Mouse (Mus musculus) ovary, postnatal 10 days (tissue): ENCODE results near the gene Nim1k.
"Not testable (repeated sequence)": the region's sequence is repeated elsewhere in the genome, so short reads cannot be mapped to it uniquely, and the experiment has no call there.

Experiments used
- DNase-seq: peaks from one replicate; pipeline ENCODE4 v3.0.0; 2022; ENCODE audit warnings: low spot score

The Nim1k gene

DNA sequence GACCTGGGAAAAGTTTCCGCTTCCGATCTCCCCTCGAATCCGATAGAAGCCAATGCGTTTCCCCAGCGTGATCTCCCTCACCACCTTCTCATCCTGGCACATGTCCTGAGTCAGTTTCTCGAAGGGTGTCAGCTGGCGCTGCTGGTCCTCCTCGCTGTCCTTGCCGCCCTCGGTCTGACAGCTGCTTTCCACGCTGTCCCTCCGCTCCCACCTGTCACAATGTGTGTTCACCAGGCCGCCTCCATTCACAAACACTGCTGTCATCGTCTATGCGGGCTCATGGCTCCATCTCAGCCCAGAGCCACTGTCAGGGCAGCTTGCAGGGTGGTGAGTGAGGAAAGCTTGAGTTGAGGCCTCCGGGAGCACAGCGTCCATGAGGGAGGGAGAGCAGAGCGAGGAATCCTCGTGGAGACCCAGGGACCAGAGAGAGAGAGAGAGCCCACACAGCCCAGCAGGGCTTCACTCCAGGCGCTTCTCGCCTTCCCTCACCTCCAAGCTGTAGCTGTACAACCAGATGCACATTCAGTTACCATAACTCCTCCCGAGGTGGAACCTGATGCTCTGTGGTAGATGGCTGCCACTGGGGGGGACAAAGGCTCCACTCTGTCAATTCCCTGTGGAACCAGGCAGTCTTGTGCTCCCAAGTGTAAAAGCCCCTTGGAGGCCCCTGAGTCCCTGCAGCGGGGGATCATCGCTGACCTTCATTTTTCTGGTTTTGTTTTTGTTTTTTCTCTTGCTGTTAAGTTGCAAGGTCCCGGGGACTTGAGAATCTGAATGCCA is 27.9 kb downstream of the Nim1k start:
- no peak for DNase-seq

DNA sequence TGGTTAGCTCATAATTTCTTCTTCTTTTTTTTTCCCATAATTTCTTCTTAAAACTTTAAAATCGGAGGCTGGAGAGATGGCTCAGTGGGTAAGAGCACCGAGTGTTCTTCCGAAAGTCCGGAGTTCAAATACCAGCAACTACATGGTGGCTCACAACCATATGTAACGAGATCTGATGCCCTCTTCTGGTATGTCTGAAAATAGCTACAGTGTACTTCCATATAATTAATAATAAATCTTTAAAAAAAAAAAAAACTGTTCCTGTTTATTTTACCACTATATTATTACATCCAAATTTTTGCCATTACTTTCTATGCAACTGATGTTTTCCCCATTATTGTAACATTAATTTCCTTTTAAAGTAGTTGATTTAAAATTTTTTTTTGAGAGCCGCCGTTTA is 31.1 kb downstream of the Nim1k start:
- no peak for DNase-seq

DNA sequence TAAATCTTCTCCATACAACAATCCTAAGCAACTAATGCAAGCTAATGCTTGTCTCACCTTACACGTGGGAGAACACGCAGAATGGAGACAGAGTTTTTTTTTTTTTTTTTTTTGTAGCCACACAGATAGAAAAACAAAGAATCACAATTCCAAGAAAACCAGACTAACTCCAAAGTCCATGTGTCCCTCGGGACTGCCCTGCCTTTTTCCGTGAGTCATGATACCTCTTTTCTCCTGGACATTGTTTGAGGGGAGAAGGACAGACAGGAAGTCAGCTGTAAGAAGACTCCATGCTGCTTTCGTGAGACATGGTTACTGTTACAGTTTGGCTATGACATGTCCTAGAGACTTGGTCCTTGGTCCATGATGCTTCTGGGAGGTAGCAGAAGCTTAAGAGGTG is 32.3 kb downstream of the Nim1k start:
- no peak for DNase-seq

DNA sequence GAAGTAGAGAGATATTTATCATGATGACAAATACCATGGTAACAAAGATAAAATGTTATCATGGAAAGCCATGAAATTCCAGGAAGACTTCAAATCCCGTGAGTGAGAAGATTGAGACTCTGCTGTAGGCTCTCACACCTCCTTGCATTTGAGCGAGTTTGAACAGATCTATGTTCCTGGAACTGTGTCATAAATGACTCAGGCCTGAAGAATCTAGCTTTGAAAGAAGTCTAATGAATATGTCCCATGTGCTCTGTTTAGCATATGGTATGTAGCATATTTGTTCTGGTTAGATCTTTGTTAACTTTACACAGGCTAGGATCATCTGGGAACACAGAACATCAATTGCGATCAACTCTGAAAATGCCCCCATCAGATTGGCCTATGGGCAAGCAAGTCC is 33.2 kb downstream of the Nim1k start:
- DNase-seq: no peak

DNA sequence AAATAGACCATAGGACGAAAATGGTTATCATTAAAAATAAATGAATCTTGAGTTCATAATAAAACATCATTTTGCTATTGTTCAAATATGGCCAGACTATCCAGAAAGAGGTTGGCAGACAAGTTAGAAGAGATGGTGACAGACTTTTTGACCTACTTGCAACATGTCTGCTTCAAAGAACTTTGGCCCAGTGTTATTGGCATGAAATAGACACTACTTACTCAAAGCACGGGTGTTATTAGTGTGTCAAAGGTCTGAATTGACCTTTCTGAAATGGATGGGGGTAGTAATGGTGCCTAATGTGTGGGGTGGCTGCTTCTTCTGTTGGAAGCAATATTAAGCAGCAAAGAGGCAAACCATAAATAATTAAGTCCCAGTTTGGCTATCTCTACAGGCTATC is 39.6 kb downstream of the Nim1k start:
- DNase-seq: no peak

DNA sequence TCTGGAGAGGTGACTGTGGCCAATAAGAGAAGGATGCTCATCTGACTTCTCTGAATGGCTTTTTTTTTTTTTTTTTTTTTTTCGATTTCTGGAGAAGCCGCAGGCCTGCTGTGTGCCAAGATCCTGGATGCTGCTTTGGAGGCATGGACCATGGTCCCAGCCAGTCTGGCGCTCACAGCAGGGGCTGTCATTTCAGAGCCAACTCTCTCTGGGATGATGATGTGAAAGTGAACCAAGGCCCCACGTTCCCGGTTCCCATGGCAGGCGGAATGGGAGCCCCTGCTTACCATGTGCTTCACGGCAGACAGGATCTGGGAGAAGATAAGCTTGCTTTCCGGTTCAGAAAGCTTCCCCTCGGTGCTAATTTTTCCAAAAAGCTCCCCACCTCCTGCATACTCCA is 41.9 kb downstream of the Nim1k start:
- no peak for DNase-seq

DNA sequence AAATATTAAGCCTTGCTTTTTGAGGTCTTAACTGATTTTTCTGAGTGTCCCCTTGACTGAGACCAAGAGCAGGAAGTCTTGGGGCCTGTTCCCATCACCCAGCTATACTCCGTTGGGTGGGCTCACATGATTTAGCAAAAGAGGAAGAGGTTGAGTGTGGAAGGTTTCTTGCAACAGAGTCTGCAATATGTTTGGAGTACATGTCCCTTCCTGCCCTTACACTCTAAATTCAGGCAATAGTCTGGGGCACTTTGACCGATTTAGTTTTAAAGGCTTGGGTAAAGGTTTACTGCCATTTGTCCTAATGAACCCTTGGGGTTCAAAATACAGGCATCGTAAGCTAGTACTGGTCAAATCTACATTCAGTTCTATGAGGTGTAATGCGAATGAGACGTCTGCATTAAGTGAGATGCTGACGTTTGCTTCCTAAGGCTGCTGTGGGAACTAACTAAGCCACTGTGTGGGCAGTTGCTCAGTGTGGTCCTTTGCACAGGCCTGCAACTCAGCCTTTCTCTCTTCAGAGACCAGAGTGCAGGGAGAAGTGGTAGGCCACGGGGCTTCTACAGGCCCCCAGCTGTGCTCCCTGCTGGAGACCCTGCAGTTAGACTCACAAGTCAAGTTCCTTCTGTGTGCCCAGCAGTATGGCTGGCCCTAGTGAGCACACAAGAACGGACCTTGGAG is 42.4 kb downstream of the Nim1k start:
- no peak for DNase-seq

DNA sequence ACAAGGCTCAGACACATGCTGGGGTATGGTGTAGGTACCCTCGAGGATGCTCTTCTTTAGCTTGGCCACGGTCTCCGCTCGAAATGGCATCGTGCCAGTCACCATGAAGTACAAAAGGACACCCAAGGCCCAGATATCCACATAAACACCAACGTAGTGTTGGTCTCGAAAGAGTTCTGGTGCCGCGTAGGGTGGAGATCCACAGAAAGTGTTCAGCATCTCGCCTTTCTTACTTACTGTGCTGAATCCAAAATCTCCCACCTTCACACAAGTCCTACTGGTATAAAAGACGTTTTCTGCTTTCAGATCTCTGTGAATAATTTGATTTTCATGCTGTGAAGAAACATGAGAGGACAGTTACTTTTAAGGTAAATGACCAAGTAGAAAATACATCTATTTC is 43.2 kb downstream of the Nim1k start:
- DNase-seq: no peak

DNA sequence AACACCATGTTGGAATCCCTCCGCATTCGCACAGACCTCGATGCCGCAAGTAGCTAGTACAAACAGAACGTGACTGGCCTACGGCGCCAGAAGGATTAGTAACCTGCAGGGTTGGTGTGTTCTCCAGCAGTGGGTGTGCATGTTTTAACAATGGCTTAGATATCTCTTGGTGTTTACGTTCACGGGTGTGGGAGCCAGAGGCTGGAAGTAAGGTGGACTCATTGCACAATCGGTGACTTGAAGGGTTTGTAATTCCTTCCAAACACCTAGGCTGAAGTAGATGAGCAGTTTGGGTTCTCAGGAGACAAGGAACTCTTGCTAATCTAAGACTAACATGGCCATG is 45.4 kb downstream of the Nim1k start:
- no peak for DNase-seq

DNA sequence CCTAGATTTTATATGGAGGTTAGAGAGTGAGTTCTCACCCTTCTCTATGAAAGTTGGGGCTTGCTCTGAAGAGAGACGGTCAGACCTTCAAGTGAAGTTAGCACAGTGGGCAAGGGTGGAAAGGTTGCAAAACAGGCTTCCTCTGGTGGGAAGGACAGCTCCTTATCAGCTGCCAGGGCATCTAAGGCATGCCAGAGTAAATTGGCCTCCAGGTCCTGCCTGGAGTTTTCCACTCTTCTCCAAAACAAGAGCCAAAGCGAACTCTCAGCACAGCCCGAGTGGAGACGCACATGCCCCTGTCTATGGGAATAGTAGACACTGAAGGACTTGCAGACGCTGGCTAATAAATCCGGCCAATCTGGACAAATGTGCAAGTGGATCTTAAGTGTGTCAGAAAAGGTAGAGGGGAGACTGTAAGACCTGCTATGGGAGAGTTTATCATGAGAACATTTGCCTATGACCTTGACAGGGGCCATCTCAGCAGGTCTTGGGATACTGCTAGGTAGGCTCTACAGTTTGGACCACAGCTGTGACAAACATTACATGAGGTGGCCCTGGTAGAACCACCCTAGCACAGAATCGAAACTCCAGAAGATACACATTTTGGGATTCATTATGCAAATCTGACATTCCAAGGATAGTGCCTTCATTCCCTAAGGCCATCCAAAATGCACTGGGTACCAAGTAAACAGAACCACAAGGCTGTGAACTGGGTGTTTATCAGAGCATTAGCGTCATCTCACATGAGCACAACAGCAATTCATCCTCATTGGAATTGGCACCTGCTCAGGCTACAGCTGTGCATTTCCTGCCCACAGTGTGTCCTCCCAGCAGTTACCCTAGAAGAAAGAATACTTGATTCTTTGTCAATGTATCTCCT is 46.1 kb downstream of the Nim1k start:
- no peak for DNase-seq

DNA sequence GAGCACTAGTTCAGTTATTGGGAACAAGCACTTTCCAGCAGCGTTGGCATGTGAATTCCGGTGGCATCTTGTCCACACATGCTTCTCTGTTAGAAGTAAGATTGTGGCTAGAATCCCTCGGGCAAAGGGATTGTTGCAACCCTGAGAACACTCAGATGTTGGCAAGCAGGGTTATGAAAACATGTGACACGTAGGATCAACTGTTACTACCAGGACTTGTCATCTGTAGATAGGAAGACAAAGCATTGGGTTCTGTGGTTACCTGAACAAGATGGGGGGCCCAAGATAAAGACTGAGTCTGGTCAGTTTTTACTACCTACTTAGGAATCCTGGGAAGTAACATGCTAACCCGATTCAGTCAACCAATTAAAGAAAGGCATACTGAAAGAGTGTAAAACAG is 46.7 kb downstream of the Nim1k start:
- no peak for DNase-seq

DNA sequence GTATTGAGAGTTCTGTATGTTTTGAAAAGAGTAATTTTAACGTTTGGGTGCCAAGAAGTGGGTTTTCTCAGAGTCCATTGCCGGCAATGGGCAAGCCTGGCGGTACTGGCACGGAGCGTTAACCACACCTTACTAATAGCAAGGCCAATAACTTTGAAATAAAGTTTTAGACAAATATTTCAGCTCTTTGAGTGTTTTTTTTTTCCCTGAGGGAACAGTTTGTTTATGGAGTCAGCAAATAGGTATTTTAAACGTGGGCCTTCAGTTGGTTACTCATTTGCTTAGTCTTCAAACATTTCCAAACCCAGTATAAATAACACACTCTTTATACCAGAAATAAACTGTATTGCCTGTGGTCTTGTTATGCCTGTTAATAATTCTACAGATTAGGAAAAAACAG is 47.8 kb downstream of the Nim1k start:
- no peak for DNase-seq

DNA sequence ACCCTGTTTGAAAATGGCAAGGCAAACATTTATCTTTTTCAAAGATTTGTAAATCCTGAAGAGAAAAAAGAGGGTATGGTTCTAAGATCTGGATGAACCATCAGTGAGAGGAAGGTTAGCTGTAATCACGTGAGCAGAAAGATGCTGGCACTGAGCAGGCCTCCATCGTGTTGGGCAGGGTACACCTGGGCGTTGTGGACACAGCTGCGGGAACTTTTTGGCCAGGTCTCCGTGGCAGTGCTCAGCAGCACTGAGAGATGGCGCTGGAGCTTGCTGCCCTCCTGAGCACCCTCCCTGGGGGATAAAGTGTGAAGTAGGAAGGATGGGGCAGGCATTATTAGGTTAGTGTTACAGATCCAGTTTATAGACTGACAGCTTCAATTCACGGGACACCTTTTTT is 48.7 kb downstream of the Nim1k start:
- no peak for DNase-seq

DNA sequence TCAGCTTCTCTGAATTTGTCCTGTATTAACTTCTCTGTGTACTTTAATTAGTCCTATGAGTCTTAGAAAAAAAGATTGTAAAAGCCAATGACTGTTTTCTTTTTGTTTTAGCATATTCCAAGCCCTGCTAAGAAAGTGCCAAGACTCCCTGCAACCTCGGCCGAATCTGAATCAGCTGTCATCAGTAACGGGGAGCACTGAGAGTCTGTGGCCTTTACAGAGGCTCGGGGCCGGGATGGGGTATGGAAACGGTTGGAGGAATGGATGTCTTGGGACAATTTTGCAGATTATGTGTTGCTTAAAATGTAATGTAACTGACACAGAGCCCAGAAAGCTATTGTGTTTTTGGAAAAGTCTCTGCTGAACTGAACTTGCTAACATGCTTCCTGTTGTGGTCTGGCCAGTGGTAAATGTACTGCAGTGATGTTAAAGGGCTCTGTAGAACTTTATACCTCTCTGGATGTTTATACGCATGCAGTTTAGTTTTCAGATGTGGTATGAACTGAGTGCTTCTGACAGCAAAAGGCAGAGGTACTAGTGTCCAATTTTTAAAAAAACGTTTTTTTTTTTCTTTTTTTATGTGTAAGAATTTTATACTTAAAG is 49.3 kb downstream of the Nim1k start:
- not testable (repeated sequence) for DNase-seq

DNA sequence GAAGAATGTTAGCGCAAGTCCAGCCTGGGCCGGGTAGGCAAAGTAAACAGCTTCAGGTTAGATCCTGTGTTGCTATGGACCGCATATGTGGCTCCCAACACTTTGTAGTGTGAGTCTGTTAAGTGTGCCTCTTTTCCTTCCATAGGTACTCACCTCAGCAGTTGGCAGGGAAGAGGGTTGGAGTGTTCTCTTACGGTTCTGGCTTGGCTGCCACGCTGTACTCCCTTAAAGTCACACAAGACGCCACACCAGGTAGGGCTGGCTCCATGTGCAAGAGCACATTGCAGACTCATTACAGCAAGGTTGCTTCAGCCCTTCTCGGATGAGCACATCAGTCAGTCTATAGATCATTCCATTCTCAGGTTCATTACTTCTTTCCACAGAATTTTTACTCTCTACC is 51.4 kb downstream of the Nim1k start:
- no peak for DNase-seq

DNA sequence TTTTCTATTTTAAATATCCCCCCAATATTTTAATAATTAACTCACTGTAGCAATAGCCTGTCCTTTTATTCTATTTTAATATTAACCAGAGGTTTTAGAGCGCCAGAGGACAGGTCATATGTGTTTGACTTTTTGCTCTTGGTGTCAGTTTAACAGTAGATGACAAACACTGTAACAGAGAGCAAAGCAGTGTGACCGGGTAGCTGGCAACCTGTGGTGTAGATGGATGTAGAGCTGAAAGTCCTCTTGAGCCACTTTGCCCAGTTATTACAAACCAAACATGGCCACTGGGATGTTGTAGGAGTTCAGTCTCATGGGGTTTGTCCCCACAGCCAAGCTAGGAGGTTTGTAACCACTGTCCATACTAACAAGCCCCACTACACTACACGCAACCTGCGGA is 57.2 kb downstream of the Nim1k start:
- no peak for DNase-seq

DNA sequence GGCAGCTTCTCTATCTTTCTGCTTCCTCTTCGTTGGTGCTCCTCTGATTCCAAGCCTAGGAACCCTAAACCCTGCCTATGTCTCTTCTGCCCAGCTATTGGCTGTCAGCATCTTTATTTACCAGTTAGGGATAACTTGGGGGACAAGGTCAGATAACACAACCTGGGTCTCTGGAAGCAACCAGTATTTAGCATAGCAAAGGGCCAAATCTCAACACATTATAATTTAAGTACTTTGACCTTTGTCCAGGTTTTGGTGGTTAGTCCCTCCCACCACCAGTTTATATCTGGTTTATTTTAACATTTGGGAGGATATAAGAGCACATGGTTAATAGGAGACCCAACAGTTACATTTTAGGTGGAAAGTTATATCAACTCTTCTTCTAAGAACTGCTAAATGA is 59.2 kb downstream of the Nim1k start:
- DNase-seq: no peak

DNA sequence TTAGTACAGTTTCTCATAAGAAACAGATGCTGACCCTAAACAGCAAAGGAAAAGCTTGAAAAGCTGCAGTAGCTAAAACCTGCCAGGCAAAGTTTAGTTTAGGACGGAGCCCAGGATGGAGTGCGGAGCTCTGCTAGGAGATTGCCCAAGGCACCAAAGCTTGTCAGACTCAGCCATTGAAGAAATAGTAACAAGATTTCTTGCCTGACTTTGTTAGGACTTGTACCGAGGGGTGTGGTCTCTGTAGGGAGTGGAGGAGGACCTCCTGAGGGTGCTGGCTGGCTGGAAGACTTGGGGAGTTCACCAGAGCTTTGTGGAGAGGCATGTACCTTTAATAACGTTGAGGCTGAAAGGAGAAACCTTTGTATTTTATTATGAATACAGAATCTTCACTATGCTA is 60.0 kb downstream of the Nim1k start:
- DNase-seq: no peak

DNA sequence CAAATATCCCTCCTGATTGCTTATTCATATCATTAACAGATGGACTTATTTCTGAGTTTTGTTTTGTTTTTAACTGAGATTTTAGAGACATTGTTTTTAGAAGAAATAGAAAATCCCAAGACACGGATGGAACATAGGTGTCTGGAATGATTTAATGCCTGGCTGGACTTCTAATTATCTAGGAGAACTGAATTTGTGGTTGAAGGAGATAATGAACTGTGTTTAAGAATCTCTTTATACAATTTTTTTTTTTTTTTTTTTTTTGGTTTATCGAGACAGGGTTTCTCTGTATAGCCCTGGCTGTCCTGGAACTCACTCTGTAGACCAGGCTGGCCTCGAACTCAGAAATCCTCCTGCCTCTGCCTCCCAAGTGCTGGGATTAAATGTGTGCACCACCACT is 63.7 kb downstream of the Nim1k start:
- DNase-seq: not testable (repeated sequence)

DNA sequence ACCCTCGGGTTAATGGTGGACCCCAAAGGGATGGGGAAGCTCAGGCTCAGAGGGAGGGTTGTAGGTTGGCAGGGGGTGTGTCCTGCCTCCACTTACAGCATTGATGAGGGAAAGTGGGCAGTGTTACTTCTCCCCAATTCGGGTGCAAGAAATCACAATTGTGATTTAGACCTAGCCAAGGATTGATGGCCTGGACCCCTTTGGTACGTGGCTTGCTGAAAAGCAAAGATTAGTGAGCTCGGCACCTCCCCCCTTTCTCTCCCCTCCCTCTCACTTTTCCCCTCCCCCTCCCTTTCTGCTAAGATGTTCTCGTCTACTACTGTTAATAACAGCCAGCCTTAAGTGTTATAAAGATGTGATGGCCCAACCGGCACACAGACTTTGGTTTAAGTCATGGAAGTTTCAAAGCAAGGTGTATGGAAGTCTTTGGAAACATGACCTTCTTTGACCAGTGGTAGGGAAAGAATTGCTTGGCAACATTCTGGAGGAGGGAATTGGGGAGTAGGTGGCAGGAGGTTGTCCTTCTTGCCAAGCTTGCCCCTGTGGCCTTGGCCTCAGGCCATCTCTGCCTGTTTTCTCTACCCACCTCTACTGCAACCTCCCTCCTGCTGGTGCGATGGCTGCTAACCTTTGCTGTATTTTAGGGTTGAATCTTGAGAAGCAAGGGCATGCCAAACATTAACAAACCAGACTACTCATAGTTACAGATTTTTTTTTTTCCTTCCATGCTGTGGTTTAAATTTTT is 64.6 kb downstream of the Nim1k start:
- DNase-seq: no peak

DNA sequence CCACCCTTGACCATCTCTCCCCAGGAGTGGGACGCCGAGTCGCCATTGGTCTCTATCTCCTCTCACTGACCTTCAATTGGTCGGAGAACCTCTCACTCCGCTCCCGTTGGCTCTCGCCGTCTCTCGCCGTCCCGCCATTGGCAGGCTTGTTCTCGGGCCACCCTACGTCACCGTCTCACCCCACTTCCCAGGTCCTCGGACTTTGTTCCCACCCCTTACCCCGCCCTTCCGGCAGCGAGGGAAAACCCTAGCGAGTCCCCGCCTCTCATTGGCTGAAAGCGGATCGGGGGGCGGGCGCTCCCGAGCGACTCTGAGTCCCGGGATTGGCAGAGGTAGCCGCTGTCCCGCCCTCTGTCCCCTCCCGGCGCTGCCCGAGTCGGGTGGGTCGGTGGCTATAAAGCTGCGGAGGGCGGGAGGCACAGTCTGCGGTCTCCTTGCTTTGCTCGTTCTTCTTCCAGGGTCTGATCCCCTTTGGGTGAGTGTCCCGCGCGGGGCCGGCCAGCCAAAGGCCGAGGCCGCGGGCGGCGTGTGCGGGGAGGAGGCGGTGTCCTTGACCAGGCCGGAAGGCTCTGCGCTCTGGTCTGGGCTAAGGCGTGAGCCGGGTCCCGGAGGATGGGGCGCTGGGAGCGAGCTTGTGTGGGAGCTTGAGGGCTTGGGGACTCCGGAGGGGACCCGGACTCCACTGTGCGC is 65.5 kb downstream of the Nim1k start, which contains the start of gene Hmgcs1:
Gene Hmgcs1, plus strand, starts transcription at position 341 of the 690 bp plus-strand sequence.
- DNase-seq: peak; percentile 94
